Mouse (Mus musculus) frontal cortex, postnatal 25 days (tissue): ENCODE results near the gene Gas2.

Source experiments
- DNase-seq, 2 experiments: peaks; one replicate each; pipeline ENCODE4 v3.0.0; 2022; ENCODE audit warnings: low spot score in 2 of 2

The Gas2 gene

GRCm38 (mm10) chr7:51964681-51965080 is 102.9 kb downstream of the Gas2 start:
- DNase-seq: no peak

- no peak for DNase-seq
Measured at GRCm38 (mm10) chr7:51967581-51967980, 105.8 kb downstream of the Gas2 start.

- no peak for DNase-seq
Measured at GRCm38 (mm10) chr7:51969379-51969778, 107.6 kb downstream of the Gas2 start.

GRCm38 (mm10) chr7:51972252-51972855 is 110.5 kb downstream of the Gas2 start:
- peak in 1 of 2 experiments; percentile 44 for DNase-seq

GRCm38 (mm10) chr7:51973091-51973490 is 111.3 kb downstream of the Gas2 start:
- no peak for DNase-seq

- DNase-seq: no peak
Measured at GRCm38 (mm10) chr7:51973526-51973925, 111.7 kb downstream of the Gas2 start.

- no peak for DNase-seq
Measured at GRCm38 (mm10) chr7:51975181-51975580, 113.4 kb downstream of the Gas2 start.

GRCm38 (mm10) chr7:51979271-51979670 is 117.5 kb downstream of the Gas2 start:
- no peak for DNase-seq

- DNase-seq: no peak
Measured at GRCm38 (mm10) chr7:51982303-51982702, 120.5 kb downstream of the Gas2 start.

- no peak for DNase-seq
Measured at GRCm38 (mm10) chr7:51985763-51986162, 123.9 kb downstream of the Gas2 start.

GRCm38 (mm10) chr7:51986909-51987308 is 125.1 kb downstream of the Gas2 start:
- DNase-seq: no peak

- no peak for DNase-seq
Measured at GRCm38 (mm10) chr7:51991020-51991419, 129.2 kb downstream of the Gas2 start.

GRCm38 (mm10) chr7:52005511-52006295 is 143.9 kb downstream of the Gas2 start, which contains the start of gene Svip:
Svip (minus strand) TSS chr7:52006018.
- DNase-seq: peak; percentile 76 to 83

GRCm38 (mm10) chr7:52006296-52006630 is 144.4 kb downstream of the Gas2 start:
- DNase-seq: no peak

GRCm38 (mm10) chr7:52007138-52007537 is 145.3 kb downstream of the Gas2 start:
- DNase-seq: no peak

- DNase-seq: no peak
Measured at GRCm38 (mm10) chr7:52013457-52013856, 151.6 kb downstream of the Gas2 start.

- DNase-seq: no peak
Measured at GRCm38 (mm10) chr7:52015180-52015579, 153.4 kb downstream of the Gas2 start.

- DNase-seq: no peak
Measured at GRCm38 (mm10) chr7:52015628-52016027, 153.8 kb downstream of the Gas2 start, which contains the start of gene 1700015G11Rik. 1700015G11Rik (minus strand) TSS chr7:52015728.

GRCm38 (mm10) chr7:52022039-52022438 is 160.2 kb downstream of the Gas2 start:
- no peak for DNase-seq

GRCm38 (mm10) chr7:52024050-52024626 is 162.3 kb downstream of the Gas2 start:
- no peak for DNase-seq

- DNase-seq: peak; percentile 7 to 47
Measured at GRCm38 (mm10) chr7:52037600-52038582, 176.1 kb downstream of the Gas2 start.
